In genomic region chr6:38535788-38536187, GRCm38 (mm10) we compare ENCODE assay signal across 8 mouse cellular contexts. TPM values are rescaled to one million over a fixed set of nuclear protein-coding genes. Genes with fewer than 3 reads are reported as not detected.
A peak's percentile ranks its signal among the peaks of the same experiment; 100 is the strongest.
DNase-seq lines count a peak whose midpoint lies in the region; ATAC-seq lines count a peak whose summit lies in the region.

No protein-coding gene starts in this region.

- H3K4me3 ChIP-seq in heart, embryonic 15.5 days = peak overlapping the region; percentile 98
- peak overlapping the region; percentile 80 for H3K4me3 ChIP-seq in embryonic facial prominence, embryonic 13.5 days
- peak overlapping the region; percentile 91 for H3K4me3 ChIP-seq in intestine, embryonic 14.5 days (ENCODE audit: low read depth, low read length)
- peak overlapping the region; percentile 84 for H3K4me3 ChIP-seq in midbrain, embryonic 15.5 days

- H3K9ac ChIP-seq in heart, embryonic 15.5 days = peak overlapping the region; percentile 99
- H3K9ac ChIP-seq in embryonic facial prominence, embryonic 13.5 days = no peak overlapping the region; the same call in 1 of the 2 replicates
- no peak overlapping the region; the same call in 1 of the 2 replicates for H3K9ac ChIP-seq in intestine, embryonic 14.5 days (ENCODE audit: low read length)
- H3K9ac ChIP-seq in midbrain, embryonic 15.5 days = peak overlapping the region; percentile 94

- peaks cover 13% of the 10 kb centered on the region; the same call in 1 of the 2 replicates for H3K4me1 ChIP-seq in heart, embryonic 15.5 days (replicated peaks)
- H3K4me1 ChIP-seq in embryonic facial prominence, embryonic 13.5 days = no peaks in the 10 kb centered on the region
- H3K4me1 ChIP-seq in intestine, embryonic 14.5 days (replicated peaks; ENCODE audit: control insufficient read depth, insufficient read depth, low read length) = peaks cover 5% of the 10 kb centered on the region; the same call in 1 of the 2 replicates
- H3K4me1 ChIP-seq in midbrain, embryonic 15.5 days = peaks cover 14% of the 10 kb centered on the region

- intact Hi-C loops in heart, postnatal 36 days (cut with DNase I) = loop anchor here (1.0 kb wide), 1 partner anchor 14 kb away; no protein-coding TSS in a partner anchor
- intact Hi-C loops in gastrocnemius, postnatal 14 days (cut with DNase I; ENCODE audit: low total_unique reads) = no loop called here

- peaks cover 13% of the 10 kb centered on the region for H3K36me3 ChIP-seq in heart, embryonic 15.5 days
- peaks cover 10% of the 10 kb centered on the region; the same call in 1 of the 2 replicates for H3K36me3 ChIP-seq in embryonic facial prominence, embryonic 13.5 days
- 0 out of 2 replicates have a peak, but pooled peaks cover 4% of the 10 kb centered on the region for H3K36me3 ChIP-seq in intestine, embryonic 14.5 days (ENCODE audit: control insufficient read depth, insufficient read depth, low read length)
- H3K36me3 ChIP-seq in midbrain, embryonic 15.5 days (replicated peaks) = 0 out of 2 replicates have a peak, but pooled peaks cover 11% of the 10 kb centered on the region

- H3K9me3 ChIP-seq in heart, embryonic 15.5 days (replicated peaks) = no peaks in the 10 kb centered on the region
- H3K9me3 ChIP-seq in embryonic facial prominence, embryonic 13.5 days = no peaks in the 10 kb centered on the region
- no peaks in the 10 kb centered on the region for H3K9me3 ChIP-seq in intestine, embryonic 14.5 days (ENCODE audit: control insufficient read depth, low read length)
- H3K9me3 ChIP-seq in midbrain, embryonic 15.5 days = no peaks in the 10 kb centered on the region

- H3K27ac ChIP-seq in heart, embryonic 15.5 days = peak overlapping the region; percentile 100
- no peak overlapping the region; the same call in 1 of the 2 replicates for H3K27ac ChIP-seq in embryonic facial prominence, embryonic 13.5 days
- H3K27ac ChIP-seq in intestine, embryonic 14.5 days (ENCODE audit: low read depth) = no peak overlapping the region
- H3K27ac ChIP-seq in midbrain, embryonic 15.5 days = peak overlapping the region; percentile 99

- ATAC-seq in heart, embryonic 15.5 days (replicated peaks; ENCODE audit: insufficient number of reproducible peaks, insufficient read depth, low FRiP score, low read depth) = no peak
- no peak for ATAC-seq in embryonic facial prominence, embryonic 13.5 days (ENCODE audit: insufficient number of reproducible peaks, insufficient read depth, low FRiP score, low TSS enrichment, low read depth)
- no peak for ATAC-seq in intestine, embryonic 14.5 days (replicated peaks; ENCODE audit: low FRiP score, low TSS enrichment, low read depth)
- ATAC-seq in midbrain, embryonic 15.5 days (replicated peaks) = no peak

- H3K27me3 ChIP-seq in heart, embryonic 15.5 days = no peaks in the 10 kb centered on the region
- H3K27me3 ChIP-seq in embryonic facial prominence, embryonic 13.5 days = no peaks in the 10 kb centered on the region
- H3K27me3 ChIP-seq in intestine, embryonic 14.5 days (replicated peaks; ENCODE audit: control insufficient read depth, insufficient read depth, low read length) = no peaks in the 10 kb centered on the region
- H3K27me3 ChIP-seq in midbrain, embryonic 15.5 days (replicated peaks) = no peaks in the 10 kb centered on the region

- WGBS in heart, embryonic 15.5 days = 86% methylated on average over 1 of the region's 1 CpGs
- WGBS in embryonic facial prominence, embryonic 13.5 days = 93% methylated on average over 1 of the region's 1 CpGs
- WGBS in intestine, embryonic 14.5 days = 81% methylated on average over 1 of the region's 1 CpGs
- WGBS in midbrain, embryonic 15.5 days = 76% methylated on average over 1 of the region's 1 CpGs

- peak overlapping the region; percentile 71 for H3K4me2 ChIP-seq in heart, embryonic 15.5 days
- H3K4me2 ChIP-seq in embryonic facial prominence, embryonic 13.5 days = peak overlapping the region; percentile 63
- H3K4me2 ChIP-seq in intestine, embryonic 14.5 days (ENCODE audit: low read length) = peak overlapping the region; percentile 58
- H3K4me2 ChIP-seq in midbrain, embryonic 15.5 days = peak overlapping the region; percentile 58

- DNase-seq in heart, postnatal 36 days = no peak
- no peak for DNase-seq in intestine, embryonic 14.5 days (ENCODE audit: low spot score)
- DNase-seq in gastrocnemius, postnatal 14 days = no peak
- DNase-seq in frontal cortex, postnatal 10 days (ENCODE audit: low spot score in 2 of 2) = no peak
- DNase-seq in kidney, adult 11 months = no peak

RNA-seq across cellular contexts. Expression of gene Fmc1, which starts 2.5 kb away (rescaled TPM):
- polyA plus RNA-seq in heart, embryonic 15.5 days (2015; fragmentation: Nextera tagmentation; extraction: Ambion mirVana) = 217 and 292 TPM in 2 replicates
- total RNA-seq in heart, postnatal 36 days (2021) = 100 to 1,000 TPM; 253 to 256 TPM
- 80.4 and 83.4 TPM in 2 replicates for polyA plus RNA-seq in embryonic facial prominence, embryonic 13.5 days (2015; fragmentation: Nextera tagmentation; extraction: Ambion mirVana)
- polyA plus RNA-seq in intestine, embryonic 14.5 days (2014; fragmentation: Nextera tagmentation; extraction: Ambion mirVana) = 156 and 164 TPM in 2 replicates
- 191 and 193 TPM in 2 replicates for polyA plus RNA-seq in midbrain, embryonic 15.5 days (2015; fragmentation: Nextera tagmentation; extraction: Ambion mirVana)
- total RNA-seq in gastrocnemius, postnatal 14 days (2021) = 100 to 1,000 TPM; 125 to 149 TPM

RNA-seq across cellular contexts. Expression of gene Luc7l2, which starts 15.3 kb away (rescaled TPM):
- 26.7 and 29.9 TPM in 2 replicates for polyA plus RNA-seq in heart, embryonic 15.5 days (2015; fragmentation: Nextera tagmentation; extraction: Ambion mirVana)
- total RNA-seq in heart, postnatal 36 days (2021) = 100 to 1,000 TPM in 1 of 2 experiments, 10 to 100 TPM in 1; 93.7 to 102 TPM
- polyA plus RNA-seq in embryonic facial prominence, embryonic 13.5 days (2015; fragmentation: Nextera tagmentation; extraction: Ambion mirVana) = 59.2 and 68.8 TPM in 2 replicates
- 47.1 and 52.3 TPM in 2 replicates for polyA plus RNA-seq in intestine, embryonic 14.5 days (2014; fragmentation: Nextera tagmentation; extraction: Ambion mirVana)
- polyA plus RNA-seq in midbrain, embryonic 15.5 days (2015; fragmentation: Nextera tagmentation; extraction: Ambion mirVana) = 35.4 and 40.9 TPM in 2 replicates
- 100 to 1,000 TPM in 1 of 2 experiments, 10 to 100 TPM in 1; 84.2 to 102 TPM for total RNA-seq in gastrocnemius, postnatal 14 days (2021)

Comparison
In these comparisons a context has a peak if more than half of its experiments do, and no peak if none do; other contexts are left out.
1. H3K27ac ChIP-seq: peak in heart, embryonic 15.5 days (single experiment) and midbrain, embryonic 15.5 days (single experiment); none in embryonic facial prominence, embryonic 13.5 days (single experiment) and intestine, embryonic 14.5 days (single experiment).
2. H3K9ac ChIP-seq: peak in heart, embryonic 15.5 days (single experiment) and midbrain, embryonic 15.5 days (single experiment); none in embryonic facial prominence, embryonic 13.5 days (single experiment) and intestine, embryonic 14.5 days (single experiment).
3. Peak in every context shown above with its lines, with median percentiles within 50 percentile points of each other: H3K4me2 ChIP-seq and H3K4me3 ChIP-seq.